Mouse (Mus musculus): ENCODE results near the gene Ncapg2. TPM values are rescaled to one million over a fixed set of nuclear protein-coding genes. Genes with fewer than 3 reads are reported as not detected.

The Ncapg2 gene
- polyA plus RNA-seq, 1 experiment: 73.4 TPM

- Histone ChIP-seq H3K4me3 (ENCODE audit: insufficient read depth, low read length) (no peak overlapping the region), H3K4me1 (ENCODE audit: control insufficient read depth, insufficient read depth, low read length) (0 out of 2 replicates have a peak, but pooled peaks cover 2% of the 10 kb centered on the region), H3K27ac (ENCODE audit: insufficient read depth, low read depth, low read length) (no peak overlapping the region)
- TF ChIP-seq CTCF (IDR thresholded peaks at IDR 0.05; ENCODE audit: low read depth, low read length) (no peak), POLR2A (IDR thresholded peaks at IDR 0.05; ENCODE audit: borderline replicate concordance, low read depth, low read length) (no peak)
Observed at GRCm38 (mm10) chr12:116490575-116491356, 85.6 kb downstream of the Ncapg2 start.

GRCm38 (mm10) chr12:116498666-116499065, 93.5 kb downstream of the Ncapg2 start:
- H3K27ac ChIP-seq (ENCODE audit: insufficient read depth, low read depth, low read length): no peak overlapping the region
- no peak overlapping the region for H3K4me3 ChIP-seq (ENCODE audit: insufficient read depth, low read length)
- H3K4me1 ChIP-seq (ENCODE audit: control insufficient read depth, insufficient read depth, low read length): no peaks in the 10 kb centered on the region
- no peak for TF ChIP-seq CTCF (IDR thresholded peaks at IDR 0.05; ENCODE audit: low read depth, low read length)
- TF ChIP-seq POLR2A (IDR thresholded peaks at IDR 0.05; ENCODE audit: borderline replicate concordance, low read depth, low read length): no peak

- Histone ChIP-seq H3K27ac (ENCODE audit: insufficient read depth, low read depth, low read length) (no peak overlapping the region), H3K4me1 (ENCODE audit: control insufficient read depth, insufficient read depth, low read length) (no peaks in the 10 kb centered on the region), H3K4me3 (ENCODE audit: insufficient read depth, low read length) (no peak overlapping the region)
- no peak for TF ChIP-seq CTCF (IDR thresholded peaks at IDR 0.05; ENCODE audit: low read depth, low read length)
- no peak for TF ChIP-seq POLR2A (IDR thresholded peaks at IDR 0.05; ENCODE audit: borderline replicate concordance, low read depth, low read length)
Observed at GRCm38 (mm10) chr12:116500652-116501051, 95.5 kb downstream of the Ncapg2 start.

- Histone ChIP-seq H3K27ac (ENCODE audit: insufficient read depth, low read depth, low read length) (no peak overlapping the region), H3K4me1 (ENCODE audit: control insufficient read depth, insufficient read depth, low read length) (no peaks in the 10 kb centered on the region), H3K4me3 (ENCODE audit: insufficient read depth, low read length) (no peak overlapping the region)
- TF ChIP-seq CTCF (IDR thresholded peaks at IDR 0.05; ENCODE audit: low read depth, low read length): no peak
- no peak for TF ChIP-seq POLR2A (IDR thresholded peaks at IDR 0.05; ENCODE audit: borderline replicate concordance, low read depth, low read length)
Observed at GRCm38 (mm10) chr12:116512482-116512881, 107.3 kb downstream of the Ncapg2 start.

Other genes starting within 250 kb of the Ncapg2 start
- 7.7 and 9.8 TPM in 2 replicates for gene Wdr60, start 142.4 kb upstream of the Ncapg2 start, polyA plus RNA-seq (2012; ENCODE audit: insufficient read depth, insufficient read length, missing spikeins)
- not detected in 2 replicates for gene Gm11027, start 130.0 kb upstream of the Ncapg2 start, polyA plus RNA-seq (2012; ENCODE audit: insufficient read depth, insufficient read length, missing spikeins)
- gene Esyt2, start 124.2 kb upstream of the Ncapg2 start, polyA plus RNA-seq (2012; ENCODE audit: insufficient read depth, insufficient read length, missing spikeins): 26.4 and 34.0 TPM in 2 replicates
- gene Ptprn2, start 80.3 kb downstream of the Ncapg2 start, polyA plus RNA-seq (2012; ENCODE audit: insufficient read depth, insufficient read length, missing spikeins): not detected in 2 replicates

All from bone marrow macrophage, adult 2 months (primary cell).